Mouse (Mus musculus) CH12.LX (cell line): ENCODE data around the gene Zfp846. TPM values are rescaled to one million over a fixed set of nuclear protein-coding genes. Genes with fewer than 3 reads are reported as not detected.
A peak's percentile ranks its signal among the peaks of the same experiment; 100 is the strongest.

Source experiments
- DNase-seq: peaks from one replicate; pipeline ENCODE4 v3.0.0-alpha.2; 2013; ENCODE audit errors: extremely low read depth
- H3K27ac ChIP-seq: 2 replicates; pipeline ENCODE4 v1.5.1; 2012; ENCODE audit warnings: low read depth, mild to moderate bottlenecking, control low read depth, moderate library complexity; ENCODE audit not compliant: insufficient read depth
- H3K27me3 ChIP-seq: replicated peaks from 2 replicates; pipeline ENCODE3; 2012; ENCODE audit warnings: inconsistent platforms
- H3K36me3 ChIP-seq, 2 experiments: replicated peaks in 1 of 2; 2 replicates each; pipeline versions ENCODE3 to v1.6.1; 2012; ENCODE audit warnings: inconsistent platforms in 1 of 2, low read length in 1 of 2, mild to moderate bottlenecking in 1 of 2, mixed read lengths in 1 of 2, moderate library complexity in 1 of 2; ENCODE audit not compliant: control insufficient read depth in 1 of 2, insufficient read depth in 1 of 2
- H3K4me1 ChIP-seq, 2 experiments: 2 replicates each; pipeline ENCODE4 v1.6.1; 2012; ENCODE audit warnings: inconsistent platforms in 1 of 2, moderate library complexity in 1 of 2; ENCODE audit not compliant: insufficient read depth in 2 of 2, control insufficient read depth in 1 of 2
- H3K4me2 ChIP-seq: 2 replicates; pipeline ENCODE4 v1.6.1; 2012; ENCODE audit warnings: low read depth, mild to moderate bottlenecking, control low read depth; ENCODE audit not compliant: poor library complexity, insufficient read depth, severe bottlenecking
- H3K4me3 ChIP-seq, 3 experiments: fragments of 150-350 bp in 1 of 3; sonication (generic) in 1 of 3; replicated peaks in 1 of 3; 2 replicates each; pipeline versions ENCODE3 to v1.5.1; 2011 to 2012; ENCODE audit warnings: low read depth in 2 of 3, low read length in 2 of 3, mild to moderate bottlenecking in 2 of 3, moderate library complexity in 2 of 3, control low read depth in 1 of 3, improper control_type of control experiment in 1 of 3, inconsistent platforms in 1 of 3, mixed read lengths in 1 of 3; ENCODE audit not compliant: poor library complexity in 1 of 3
- H3K79me2 ChIP-seq: replicated peaks from 2 replicates; pipeline ENCODE4 v1.6.1; 2012; ENCODE audit warnings: mild to moderate bottlenecking, moderate library complexity; ENCODE audit not compliant: control insufficient read depth, poor library complexity, insufficient read depth, severe bottlenecking; ENCODE audit errors: extremely low read depth
- H3K9ac ChIP-seq: 2 replicates; pipeline ENCODE4 v1.6.1; 2012; ENCODE audit warnings: low read depth, mild to moderate bottlenecking, control low read depth, moderate library complexity; ENCODE audit not compliant: insufficient read depth
- H3K9me3 ChIP-seq: replicated peaks from 2 replicates; pipeline ENCODE3; 2012; ENCODE audit warnings: low read length, inconsistent platforms, mixed read lengths
- CHD1 ChIP-seq: IDR thresholded peaks from 2 replicates; pipeline ENCODE4 v1.6.1; 2012; ENCODE audit warnings: low read depth, low read length, improper control_type of control experiment, inconsistent platforms
- CHD2 ChIP-seq: IDR thresholded peaks from 2 replicates; pipeline ENCODE4 v1.6.1; 2011; ENCODE audit warnings: low read length, improper control_type of control experiment
- EP300 ChIP-seq: IDR thresholded peaks from 2 replicates; pipeline ENCODE4 v1.6.1; 2011; ENCODE audit warnings: low read length, improper control_type of control experiment
- ETS1 ChIP-seq: conservative IDR thresholded peaks from 2 replicates; pipeline ENCODE4 v1.6.1; 2012; ENCODE audit warnings: low read depth, mild to moderate bottlenecking, inconsistent platforms, low read length, improper control_type of control experiment, moderate library complexity
- IRF4 ChIP-seq: IDR thresholded peaks from 2 replicates; pipeline ENCODE4 v1.6.1; 2014; ENCODE audit warnings: low read depth, mild to moderate bottlenecking, inconsistent platforms, low read length, improper control_type of control experiment
- JUN ChIP-seq: IDR thresholded peaks from 2 replicates; pipeline ENCODE4 v1.6.1; 2011; ENCODE audit warnings: low read depth, mild to moderate bottlenecking, low read length, improper control_type of control experiment, moderate library complexity; ENCODE audit not compliant: insufficient read depth
- JUND ChIP-seq: conservative IDR thresholded peaks from 2 replicates; pipeline ENCODE4 v1.6.1; 2011; ENCODE audit warnings: low read depth, low read length, improper control_type of control experiment
- KAT2A ChIP-seq: IDR thresholded peaks from 2 replicates; pipeline ENCODE4 v1.6.1; 2012; ENCODE audit warnings: low read length, improper control_type of control experiment, inconsistent platforms; ENCODE audit not compliant: insufficient replicate concordance
- MAZ ChIP-seq: IDR thresholded peaks from 2 replicates; pipeline ENCODE4 v1.6.1; 2012; ENCODE audit warnings: low read depth, mild to moderate bottlenecking, inconsistent platforms, low read length, improper control_type of control experiment, moderate library complexity
- MYC ChIP-seq: IDR thresholded peaks from 2 replicates; pipeline ENCODE4 v1.6.1; 2011; ENCODE audit warnings: low read depth, mild to moderate bottlenecking, improper control_type of control experiment, low read length
- NELFE ChIP-seq: IDR thresholded peaks from 2 replicates; pipeline ENCODE4 v1.6.1; 2011; ENCODE audit warnings: low read depth, low read length, improper control_type of control experiment
- NRF1 ChIP-seq: IDR thresholded peaks from 2 replicates; pipeline ENCODE4 v1.6.1; 2014; ENCODE audit warnings: low read depth, mild to moderate bottlenecking, inconsistent platforms, low read length, improper control_type of control experiment, moderate library complexity
- PAX5 ChIP-seq: IDR thresholded peaks from 2 replicates; pipeline ENCODE4 v1.6.1; 2012; ENCODE audit warnings: low read length, inconsistent platforms, mixed read lengths
- POLR2AphosphoS2 ChIP-seq: IDR thresholded peaks from 2 replicates; pipeline ENCODE4 v1.6.1; 2011; ENCODE audit warnings: low read depth, low read length, improper control_type of control experiment
- SMC3 ChIP-seq: IDR thresholded peaks from 2 replicates; pipeline ENCODE4 v1.6.1; 2011; ENCODE audit warnings: low read depth, low read length, improper control_type of control experiment
- UBTF ChIP-seq: IDR thresholded peaks from 2 replicates; pipeline ENCODE4 v1.6.1; 2012; ENCODE audit warnings: low read depth, mild to moderate bottlenecking, inconsistent platforms, low read length, improper control_type of control experiment, moderate library complexity
- USF2 ChIP-seq: conservative IDR thresholded peaks from 2 replicates; pipeline ENCODE4 v1.6.1; 2011; ENCODE audit warnings: low read depth, low read length, improper control_type of control experiment
- ZC3H11A ChIP-seq: IDR thresholded peaks from 2 replicates; pipeline ENCODE4 v1.6.1; 2012; ENCODE audit warnings: low read depth, mild to moderate bottlenecking, inconsistent platforms, low read length, improper control_type of control experiment
- ZMIZ1 ChIP-seq: IDR thresholded peaks from 2 replicates; pipeline ENCODE4 v1.6.1; 2012; ENCODE audit warnings: low read depth, mild to moderate bottlenecking, inconsistent platforms, low read length, improper control_type of control experiment
- ZNF384 ChIP-seq: IDR thresholded peaks from 2 replicates; pipeline ENCODE4 v1.6.1; 2012; ENCODE audit warnings: low read depth, low read length, improper control_type of control experiment, inconsistent platforms
- dilution Hi-C: fragments of 300-500 bp; cut with MboI; formaldehyde crosslinking; loops from 2 replicates; pipeline ENCODE4 v1.14.3; 2020; ENCODE audit warnings: low sequenced_read_pairs; ENCODE audit not compliant: extremely low pct_unique_long_range_greater_than_20kb, extremely low pct_ligation_motif_present
- in situ Hi-C: fragments of 300-500 bp; cut with MboI; formaldehyde crosslinking; loops from 3 replicates; pipeline ENCODE4 v1.14.3; 2019; ENCODE audit warnings: low sequenced_read_pairs, low pct_ligation_motif_present, low pct_unique_long_range_greater_than_20kb, mixed read lengths
- polyA plus RNA-seq: library from polyadenylated mRNA; unstranded; fragments of >175 nt; gene quantifications from 2 replicates; pipeline ENCODE4 v1.2.1, GENCODE M21; 2012; ENCODE audit warnings: low read depth; ENCODE audit not compliant: insufficient read length
- total RNA-seq, 2 experiments: library from RNA; depleted of rRNA; stranded (reverse); fragments of 300-350 nt in 1 of 2; fragments of >200 nt in 1 of 2; gene quantifications; 2 replicates each; pipeline ENCODE4 v1.2.3; 2012 to 2014

Zfp846 gene
- total and polyA plus RNA-seq, 3 experiments: 2.8 to 4.9 (median 4.8) TPM

GRCm38 (mm10) chr9:20551781-20552275 lies 29.3 kb upstream of the Zfp846 start:
- no peak overlapping the region for H3K4me2 ChIP-seq
- no peak overlapping the region for H3K4me3 ChIP-seq
- H3K27me3 ChIP-seq: no peaks in the 10 kb centered on the region
- H3K4me1 ChIP-seq: no peaks in the 10 kb centered on the region; a peak in 1 of 4 replicates
- H3K27ac ChIP-seq: no peak overlapping the region
- no peak for DNase-seq
- H3K9ac ChIP-seq: no peak overlapping the region
- no peaks in the 10 kb centered on the region for H3K79me2 ChIP-seq
- H3K36me3 ChIP-seq: no peaks in the 10 kb centered on the region
- dilution Hi-C loops (no loop called here), in situ Hi-C loops (no loop called here)
- no peaks in the 10 kb centered on the region for H3K9me3 ChIP-seq
- TF ChIP-seq PAX5 (no peak), MAZ (no peak), CHD2 (no peak), ZC3H11A (no peak), USF2 (no peak), ZMIZ1 (no peak), MYC (no peak)

GRCm38 (mm10) chr9:20552698-20553097 lies 28.4 kb upstream of the Zfp846 start:
- Histone ChIP-seq H3K27ac (no peak overlapping the region), H3K4me3 (no peak overlapping the region)

DNA sequence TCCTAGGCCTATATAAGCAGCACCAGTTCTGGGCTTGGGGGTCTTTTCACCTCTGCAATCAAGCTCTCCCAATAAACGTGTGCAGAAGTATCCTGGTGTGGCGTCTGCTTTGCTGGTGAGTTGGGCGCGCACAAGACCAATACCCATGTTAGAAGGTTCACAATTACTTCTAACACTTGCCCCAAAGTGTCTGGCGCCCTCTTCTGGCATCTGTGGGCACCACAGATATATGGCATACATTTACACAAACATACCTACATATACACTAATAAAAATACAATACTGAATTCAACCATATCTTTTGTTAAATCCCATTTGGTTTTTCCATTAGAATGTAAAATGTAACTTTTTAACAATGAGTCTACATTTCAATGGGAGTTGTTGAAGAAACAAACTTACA lies 18.9 kb upstream of the Zfp846 start:
- no peak for DNase-seq
- H3K4me1 ChIP-seq: no peaks in the 10 kb centered on the region

More at GRCm38 (mm10) chr9:20552698-20553097, 28.4 kb upstream of the Zfp846 start:
- H3K4me1 ChIP-seq: no peaks in the 10 kb centered on the region; a peak in 1 of 4 replicates
- H3K4me2 ChIP-seq: no peak overlapping the region
- H3K36me3 ChIP-seq: no peaks in the 10 kb centered on the region
- no peak for DNase-seq
- H3K27me3 ChIP-seq: no peaks in the 10 kb centered on the region
- dilution Hi-C loops (no loop called here), in situ Hi-C loops (no loop called here)
- H3K79me2 ChIP-seq: no peaks in the 10 kb centered on the region
- no peak for TF ChIP-seq EP300
- no peak for TF ChIP-seq IRF4
- no peak for TF ChIP-seq JUN
- TF ChIP-seq KAT2A: no peak
- TF ChIP-seq MAZ: no peak
- no peak for TF ChIP-seq POLR2AphosphoS2
- TF ChIP-seq NELFE: no peak
- TF ChIP-seq ETS1: no peak
- TF ChIP-seq NRF1: no peak
- TF ChIP-seq ZNF384: no peak
- TF ChIP-seq UBTF: no peak
- TF ChIP-seq PAX5: no peak
- no peak for TF ChIP-seq SMC3
- no peak for TF ChIP-seq MYC
- TF ChIP-seq CHD1: no peak
- H3K9ac ChIP-seq: no peak overlapping the region
- no peaks in the 10 kb centered on the region for H3K9me3 ChIP-seq

More for the DNA sequence above, 18.9 kb upstream of the Zfp846 start:
- no peak overlapping the region for H3K4me2 ChIP-seq
- TF ChIP-seq EP300 (no peak), JUND (no peak), SMC3 (0 out of 2 replicates have a peak, but pooled peaks have one; percentile 9)
- TF ChIP-seq, all 38 proteins: peak for 1
- in situ Hi-C loops: no loop called here
- H3K9me3 ChIP-seq: peaks cover 3% of the 10 kb centered on the region
- no peak overlapping the region for H3K27ac ChIP-seq
- no peaks in the 10 kb centered on the region for H3K36me3 ChIP-seq
- dilution Hi-C loops: no loop called here
- H3K4me3 ChIP-seq: no peak overlapping the region
- H3K9ac ChIP-seq: no peak overlapping the region
- no peaks in the 10 kb centered on the region for H3K79me2 ChIP-seq
- H3K27me3 ChIP-seq: no peaks in the 10 kb centered on the region
